Mouse (Mus musculus) bone marrow macrophage, adult 2 months (primary cell): Measurements from ENCODE around the gene Akap2.

Source experiments
- CTCF ChIP-seq: IDR thresholded peaks from 2 replicates; pipeline ENCODE4 v1.5.1; 2012; ENCODE audit warnings: low read depth, mild to moderate bottlenecking, low read length, moderate library complexity
- POLR2A ChIP-seq: IDR thresholded peaks from 2 replicates; pipeline ENCODE4 v1.6.1; 2012; ENCODE audit warnings: mild to moderate bottlenecking, low read depth, low read length, borderline replicate concordance

GRCm38 (mm10) chr4:57821556-57822356 is 104.3 kb downstream of the Akap2 start:
- TF ChIP-seq POLR2A = no peak
- no peak for TF ChIP-seq CTCF
